Mouse (Mus musculus): Measurements from ENCODE around the gene Mxi1. TPM values are rescaled to one million over a fixed set of nuclear protein-coding genes. Genes with fewer than 3 reads are reported as not detected.

Mxi1 gene
- polyA plus RNA-seq, 1 experiment from 2014 or later: 37.2 TPM

DNA sequence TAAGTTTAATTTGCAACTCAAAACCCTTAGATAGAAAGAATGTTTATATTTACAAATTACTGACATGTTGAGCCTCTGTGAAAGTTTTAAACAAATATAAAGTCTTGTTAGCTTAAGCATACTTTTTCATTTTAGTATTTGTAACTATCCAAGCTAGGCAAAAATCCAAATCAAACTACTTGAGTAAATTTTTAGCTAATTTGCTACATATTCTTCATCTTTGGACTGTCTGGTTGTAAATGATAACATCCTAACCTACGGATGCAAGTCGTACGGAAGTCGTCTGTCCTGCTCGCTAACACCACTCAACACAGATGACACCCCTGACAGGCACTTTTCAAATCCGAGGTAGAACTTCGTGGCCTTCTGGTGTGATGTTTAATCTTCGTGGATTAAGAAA lies 67.3 kb downstream of the Mxi1 start:
- no peaks in the 10 kb centered on the region for H3K27me3 ChIP-seq (ENCODE audit: control insufficient read depth, insufficient read depth, low read depth, low read length)
- 87% methylated on average over 8 of the region's 8 CpGs for WGBS
- H3K27ac ChIP-seq (ENCODE audit: low read length): no peak overlapping the region
- peaks cover 18% of the 10 kb centered on the region for H3K36me3 ChIP-seq (ENCODE audit: control insufficient read depth, insufficient read depth, low read length)
- no peaks in the 10 kb centered on the region for H3K4me1 ChIP-seq (ENCODE audit: control insufficient read depth, insufficient read depth, low read length)
- H3K9ac ChIP-seq (ENCODE audit: low read depth, low read length): no peak overlapping the region
- H3K4me2 ChIP-seq (ENCODE audit: low read length): no peak overlapping the region
- no peak overlapping the region for H3K4me3 ChIP-seq (ENCODE audit: low read depth, low read length)
- no peaks in the 10 kb centered on the region for H3K9me3 ChIP-seq (replicated peaks; ENCODE audit: control insufficient read depth, low read length, poor library complexity, severe bottlenecking)
- no peak for ATAC-seq

DNA sequence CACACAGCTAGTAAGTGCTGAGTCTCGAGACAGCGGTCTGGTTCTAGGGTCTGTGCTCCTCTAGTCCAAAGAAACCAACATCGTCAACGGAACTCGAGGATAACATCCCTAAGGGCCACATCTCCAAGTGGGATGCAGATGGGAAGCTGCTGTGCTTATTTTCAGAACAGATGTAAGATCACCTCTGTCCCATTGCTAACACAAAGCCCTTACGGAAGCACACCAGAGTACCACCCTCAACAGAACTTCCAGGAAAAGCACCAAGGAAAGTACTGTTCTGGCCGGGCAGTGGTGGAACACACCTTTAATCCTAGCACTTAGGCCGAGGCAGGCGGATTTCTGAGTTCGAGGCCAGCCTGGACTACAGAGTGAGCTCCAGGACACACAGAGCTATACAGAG lies 68.1 kb downstream of the Mxi1 start:
- 93% methylated on average over 10 of the region's 10 CpGs for WGBS
- Histone ChIP-seq H3K27ac (ENCODE audit: low read length) (no peak overlapping the region), H3K9ac (ENCODE audit: low read depth, low read length) (no peak overlapping the region), H3K4me3 (ENCODE audit: low read depth, low read length) (no peak overlapping the region), H3K36me3 (ENCODE audit: control insufficient read depth, insufficient read depth, low read length) (peaks cover 26% of the 10 kb centered on the region), H3K27me3 (ENCODE audit: control insufficient read depth, insufficient read depth, low read depth, low read length) (no peaks in the 10 kb centered on the region), H3K4me1 (ENCODE audit: control insufficient read depth, insufficient read depth, low read length) (no peaks in the 10 kb centered on the region), H3K9me3 (replicated peaks; ENCODE audit: control insufficient read depth, low read length, poor library complexity, severe bottlenecking) (no peaks in the 10 kb centered on the region), H3K4me2 (ENCODE audit: low read length) (no peak overlapping the region)
- no peak for ATAC-seq

DNA sequence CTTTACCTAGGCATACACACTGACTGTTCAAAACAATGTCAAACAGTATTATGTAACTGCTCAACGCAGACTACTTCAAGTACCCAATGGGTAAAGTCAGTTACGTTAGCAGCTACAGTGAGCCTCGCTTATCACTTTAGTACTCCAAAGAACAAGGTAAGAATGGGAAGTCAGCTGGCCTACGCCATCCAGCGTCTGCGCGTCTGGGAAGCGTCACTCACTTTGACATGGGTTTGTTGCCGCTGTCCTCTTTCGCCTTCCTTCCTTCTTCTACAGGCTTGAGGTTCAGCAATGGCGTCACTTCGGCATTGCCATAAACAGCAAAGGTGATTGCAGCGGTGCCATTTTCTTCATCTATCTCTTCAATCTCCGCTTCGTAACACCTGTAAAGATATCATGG lies 73.0 kb downstream of the Mxi1 start:
- 0 out of 2 replicates have a peak, but pooled peaks cover 2% of the 10 kb centered on the region for H3K4me1 ChIP-seq (ENCODE audit: control insufficient read depth, insufficient read depth, low read length)
- WGBS: 96% methylated on average over 15 of the region's 15 CpGs

DNA sequence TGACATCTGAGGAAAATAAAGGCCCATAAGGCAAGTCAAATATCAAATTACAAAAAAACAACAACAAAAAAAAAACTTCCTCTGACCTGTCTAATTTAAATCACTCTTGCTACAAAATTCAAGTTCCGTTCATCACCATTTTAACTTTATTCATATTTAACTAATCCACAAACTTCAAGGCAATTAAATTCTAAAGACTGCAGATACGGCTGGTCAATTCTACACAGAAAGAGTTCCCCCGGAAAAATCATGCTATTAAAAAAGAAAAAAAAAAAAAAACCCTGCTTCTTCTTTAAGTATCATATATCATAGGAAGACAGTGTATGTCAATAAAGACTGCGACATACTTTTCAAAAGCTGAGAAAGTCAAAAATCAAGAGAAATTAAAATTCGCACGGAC lies 79.1 kb downstream of the Mxi1 start:
- no peaks in the 10 kb centered on the region for H3K9me3 ChIP-seq (replicated peaks; ENCODE audit: control insufficient read depth, low read length, poor library complexity, severe bottlenecking)
- H3K36me3 ChIP-seq (ENCODE audit: control insufficient read depth, insufficient read depth, low read length): peaks cover 11% of the 10 kb centered on the region
- ATAC-seq: no peak
- 25% methylated on average over 6 of the region's 6 CpGs for WGBS
- H3K4me2 ChIP-seq (ENCODE audit: low read length): peak overlapping the region; percentile 82
- peak overlapping the region; percentile 99 for H3K4me3 ChIP-seq (ENCODE audit: low read depth, low read length)
- H3K27ac ChIP-seq (ENCODE audit: low read length): peak overlapping the region; percentile 97; the same call in 1 of the 2 replicates
- H3K27me3 ChIP-seq (ENCODE audit: control insufficient read depth, insufficient read depth, low read depth, low read length): no peaks in the 10 kb centered on the region
- peak overlapping the region; percentile 99 for H3K9ac ChIP-seq (ENCODE audit: low read depth, low read length)
- H3K4me1 ChIP-seq (ENCODE audit: control insufficient read depth, insufficient read depth, low read length): peaks cover 17% of the 10 kb centered on the region

More for the DNA sequence above, 73.0 kb downstream of the Mxi1 start:
- no peaks in the 10 kb centered on the region for H3K27me3 ChIP-seq (ENCODE audit: control insufficient read depth, insufficient read depth, low read depth, low read length)
- no peak overlapping the region for H3K9ac ChIP-seq (ENCODE audit: low read depth, low read length)
- ATAC-seq: no peak
- H3K4me3 ChIP-seq (ENCODE audit: low read depth, low read length): no peak overlapping the region
- no peaks in the 10 kb centered on the region for H3K9me3 ChIP-seq (replicated peaks; ENCODE audit: control insufficient read depth, low read length, poor library complexity, severe bottlenecking)
- H3K27ac ChIP-seq (ENCODE audit: low read length): no peak overlapping the region
- H3K36me3 ChIP-seq (ENCODE audit: control insufficient read depth, insufficient read depth, low read length): peaks cover 36% of the 10 kb centered on the region
- no peak overlapping the region for H3K4me2 ChIP-seq (ENCODE audit: low read length)

DNA sequence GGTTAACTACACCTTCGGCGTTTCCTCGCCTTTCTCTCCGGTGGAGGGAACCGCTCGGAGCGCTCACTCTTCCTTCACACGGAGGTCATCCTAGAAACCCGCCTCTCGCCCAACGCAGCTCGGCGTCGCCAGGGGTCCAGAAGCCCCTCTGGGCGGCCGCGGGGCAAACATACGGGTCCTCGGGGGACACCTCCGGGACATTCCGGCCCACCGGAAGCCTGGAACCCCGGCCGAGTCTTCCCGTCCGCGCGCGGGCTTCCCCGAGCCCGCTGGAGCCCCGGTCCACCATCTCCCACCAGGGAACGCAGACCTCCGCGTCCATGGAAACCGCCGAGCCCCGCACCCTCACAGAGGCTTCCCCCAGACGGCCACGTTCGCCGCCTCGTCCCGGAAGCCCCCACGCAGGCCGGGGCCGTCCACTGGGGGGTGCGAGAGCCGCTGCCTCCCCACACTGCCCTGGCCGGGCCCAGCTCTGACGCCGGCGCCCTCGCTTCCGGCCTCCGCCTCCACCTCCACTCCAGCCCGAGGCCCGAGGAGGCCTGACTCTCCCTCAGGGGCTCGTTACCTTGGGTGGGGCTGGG lies 79.6 kb downstream of the Mxi1 start:
- Histone ChIP-seq H3K4me1 (ENCODE audit: control insufficient read depth, insufficient read depth, low read length) (peaks cover 17% of the 10 kb centered on the region), H3K9ac (ENCODE audit: low read depth, low read length) (peak overlapping the region; percentile 99), H3K4me2 (ENCODE audit: low read length) (peak overlapping the region; percentile 82), H3K9me3 (replicated peaks; ENCODE audit: control insufficient read depth, low read length, poor library complexity, severe bottlenecking) (no peaks in the 10 kb centered on the region), H3K27ac (ENCODE audit: low read length) (peak overlapping the region; percentile 97), H3K27me3 (ENCODE audit: control insufficient read depth, insufficient read depth, low read depth, low read length) (no peaks in the 10 kb centered on the region), H3K4me3 (ENCODE audit: low read depth, low read length) (peak overlapping the region; percentile 99), H3K36me3 (ENCODE audit: control insufficient read depth, insufficient read depth, low read length) (peaks cover 11% of the 10 kb centered on the region)
- WGBS: under 1% methylated on average over 56 of the region's 59 CpGs
- peak; percentile 92 for ATAC-seq

DNA sequence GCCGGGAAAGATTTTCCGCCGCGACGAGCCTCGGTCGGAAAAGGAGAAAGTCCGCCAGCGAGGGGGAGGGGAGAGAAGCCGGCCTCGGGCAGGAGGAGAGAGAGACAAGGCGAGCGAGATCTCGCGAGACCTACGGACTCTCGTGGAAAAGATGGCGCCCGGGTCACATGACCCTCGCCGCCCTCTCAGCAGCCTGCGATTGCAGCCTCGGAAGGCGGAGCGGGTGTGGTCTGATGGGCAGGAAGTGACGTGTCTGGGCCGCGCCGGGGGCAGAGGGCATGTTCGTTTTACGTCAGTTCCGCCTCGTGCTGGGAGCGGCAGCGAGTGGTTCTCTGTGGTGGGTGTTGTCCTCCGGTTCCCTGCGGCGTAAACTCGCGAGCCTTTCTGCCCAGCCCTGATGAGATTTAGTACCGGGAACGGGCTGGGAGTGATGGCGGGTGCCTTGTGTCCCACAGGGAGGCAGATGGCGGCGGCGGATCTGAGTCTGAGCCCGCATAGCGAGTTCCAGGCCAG lies 80.2 kb downstream of the Mxi1 start, which contains the start of gene Smndc1:
Gene Smndc1, minus strand, starts transcription at position 84 of the 513 bp plus-strand sequence.
- WGBS: under 1% methylated on average over 47 of the region's 48 CpGs
- no peaks in the 10 kb centered on the region for H3K27me3 ChIP-seq (ENCODE audit: control insufficient read depth, insufficient read depth, low read depth, low read length)
- H3K4me2 ChIP-seq (ENCODE audit: low read length): peak within 1 kb of the TSS; percentile 85
- H3K27ac ChIP-seq (ENCODE audit: low read length): peak within 1 kb of the TSS; percentile 97
- peak within 1 kb of the TSS; percentile 99 for H3K9ac ChIP-seq (ENCODE audit: low read depth, low read length)
- no peaks in the 10 kb centered on the region for H3K9me3 ChIP-seq (replicated peaks; ENCODE audit: control insufficient read depth, low read length, poor library complexity, severe bottlenecking)
- H3K4me1 ChIP-seq (ENCODE audit: control insufficient read depth, insufficient read depth, low read length): peaks cover 17% of the 10 kb centered on the region
- H3K4me3 ChIP-seq (ENCODE audit: low read depth, low read length): peak within 1 kb of the TSS; percentile 99
- H3K36me3 ChIP-seq (ENCODE audit: control insufficient read depth, insufficient read depth, low read length): peaks cover 11% of the 10 kb centered on the region
- peak; percentile 97 for ATAC-seq

DNA sequence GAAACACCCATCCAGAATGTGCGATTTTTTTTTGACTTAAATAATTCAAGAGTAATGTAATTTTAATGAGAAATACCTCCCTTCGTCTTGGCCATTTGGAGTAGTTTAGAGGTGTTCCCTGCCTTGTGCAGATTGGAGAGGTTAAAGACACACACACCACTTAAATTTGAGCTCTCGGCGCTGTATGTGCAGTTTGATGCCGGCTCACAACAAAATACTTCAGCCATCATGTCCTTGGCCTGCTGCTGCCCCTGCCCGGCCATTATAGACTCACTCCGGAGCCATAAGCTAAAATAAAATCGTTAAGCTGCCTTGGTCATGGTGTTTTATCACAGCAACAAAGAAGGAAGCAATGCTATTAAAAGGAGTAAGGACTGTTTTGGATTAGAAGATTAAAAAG lies 81.1 kb downstream of the Mxi1 start:
- peak overlapping the region; percentile 85 for H3K4me2 ChIP-seq (ENCODE audit: low read length)
- H3K4me3 ChIP-seq (ENCODE audit: low read depth, low read length): peak overlapping the region; percentile 99
- peak overlapping the region; percentile 73 for H3K9ac ChIP-seq (ENCODE audit: low read depth, low read length)
- H3K36me3 ChIP-seq (ENCODE audit: control insufficient read depth, insufficient read depth, low read length): peaks cover 10% of the 10 kb centered on the region
- ATAC-seq: no peak
- WGBS: 42% methylated on average over 8 of the region's 8 CpGs
- H3K27me3 ChIP-seq (ENCODE audit: control insufficient read depth, insufficient read depth, low read depth, low read length): no peaks in the 10 kb centered on the region
- no peak overlapping the region; the same call in 1 of the 2 replicates for H3K27ac ChIP-seq (ENCODE audit: low read length)
- H3K9me3 ChIP-seq (replicated peaks; ENCODE audit: control insufficient read depth, low read length, poor library complexity, severe bottlenecking): no peaks in the 10 kb centered on the region
- peaks cover 17% of the 10 kb centered on the region for H3K4me1 ChIP-seq (ENCODE audit: control insufficient read depth, insufficient read depth, low read length)

DNA sequence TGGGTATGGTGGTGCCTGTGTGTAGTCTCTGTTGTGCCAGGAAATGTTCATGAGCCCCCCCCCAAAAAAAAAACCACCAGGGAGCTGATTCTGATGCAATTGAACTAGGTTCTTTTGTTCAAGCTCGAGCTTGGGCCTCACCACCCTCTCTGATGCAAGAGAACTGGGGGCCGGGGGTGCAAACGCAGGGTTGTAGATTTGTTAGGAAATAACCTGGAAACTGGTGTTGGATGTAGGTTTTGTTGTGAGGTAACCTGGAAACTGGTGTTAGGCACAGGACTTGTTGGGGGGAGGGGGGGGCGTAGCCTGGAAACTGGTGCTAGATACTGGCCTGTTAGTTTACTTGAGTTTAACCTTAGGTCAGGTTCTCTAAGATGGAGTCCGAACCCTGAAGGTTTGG lies 81.5 kb downstream of the Mxi1 start:
- Histone ChIP-seq H3K9ac (ENCODE audit: low read depth, low read length) (no peak overlapping the region), H3K4me3 (ENCODE audit: low read depth, low read length) (peak overlapping the region; percentile 99; the same call in 1 of the 2 replicates), H3K27ac (ENCODE audit: low read length) (no peak overlapping the region), H3K4me2 (ENCODE audit: low read length) (peak overlapping the region; percentile 85), H3K36me3 (ENCODE audit: control insufficient read depth, insufficient read depth, low read length) (peaks cover 9% of the 10 kb centered on the region; the same call in 1 of the 2 replicates), H3K27me3 (ENCODE audit: control insufficient read depth, insufficient read depth, low read depth, low read length) (no peaks in the 10 kb centered on the region), H3K4me1 (ENCODE audit: control insufficient read depth, insufficient read depth, low read length) (peaks cover 17% of the 10 kb centered on the region), H3K9me3 (replicated peaks; ENCODE audit: control insufficient read depth, low read length, poor library complexity, severe bottlenecking) (no peaks in the 10 kb centered on the region)
- no peak for ATAC-seq
- 89% methylated on average over 5 of the region's 5 CpGs for WGBS

DNA sequence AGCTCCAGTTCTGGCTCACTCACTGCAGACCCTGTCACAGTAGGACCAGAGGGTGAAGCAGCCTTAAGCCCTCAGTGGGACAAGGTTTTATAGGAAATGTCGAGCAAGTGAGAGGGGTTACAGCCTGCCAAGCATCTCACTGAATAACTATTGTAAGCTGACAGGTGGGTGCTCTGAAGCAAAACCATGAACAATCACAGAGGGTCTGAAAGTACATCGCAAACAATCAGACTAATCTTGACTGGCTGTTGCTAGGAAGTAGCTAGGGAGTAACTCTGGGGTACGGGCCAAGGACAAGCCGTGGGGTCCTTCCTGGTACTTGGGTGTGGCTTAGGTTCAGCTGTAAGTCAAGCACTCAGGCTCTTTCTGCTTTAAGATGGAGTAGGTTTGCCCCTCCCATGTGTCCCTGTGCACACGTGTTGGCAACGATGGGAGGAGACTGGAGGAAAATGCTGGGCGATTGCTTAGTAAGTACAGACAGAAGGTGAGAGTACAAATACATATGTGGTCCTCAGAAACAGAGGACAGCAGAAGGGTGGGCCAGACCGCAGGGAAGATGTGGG lies 82.5 kb downstream of the Mxi1 start:
- H3K9ac ChIP-seq (ENCODE audit: low read depth, low read length): no peak overlapping the region
- H3K4me2 ChIP-seq (ENCODE audit: low read length): no peak overlapping the region
- WGBS: 46% methylated on average over 8 of the region's 8 CpGs

More for the DNA sequence above, 82.5 kb downstream of the Mxi1 start:
- Histone ChIP-seq H3K36me3 (ENCODE audit: control insufficient read depth, insufficient read depth, low read length) (peaks cover 1% of the 10 kb centered on the region; the same call in 1 of the 2 replicates), H3K27me3 (ENCODE audit: control insufficient read depth, insufficient read depth, low read depth, low read length) (no peaks in the 10 kb centered on the region), H3K27ac (ENCODE audit: low read length) (no peak overlapping the region), H3K4me3 (ENCODE audit: low read depth, low read length) (no peak overlapping the region), H3K9me3 (replicated peaks; ENCODE audit: control insufficient read depth, low read length, poor library complexity, severe bottlenecking) (no peaks in the 10 kb centered on the region), H3K4me1 (ENCODE audit: control insufficient read depth, insufficient read depth, low read length) (peaks cover 16% of the 10 kb centered on the region)
- ATAC-seq: no peak

Measured in midbrain, embryonic 16.5 days (tissue).